Mouse (Mus musculus): ENCODE measurements around the gene Elmod2.
"Not testable (repeated sequence)": the region's sequence is repeated elsewhere in the genome, so short reads cannot be mapped to it uniquely, and the experiment has no call there.

Gene Elmod2

DNA sequence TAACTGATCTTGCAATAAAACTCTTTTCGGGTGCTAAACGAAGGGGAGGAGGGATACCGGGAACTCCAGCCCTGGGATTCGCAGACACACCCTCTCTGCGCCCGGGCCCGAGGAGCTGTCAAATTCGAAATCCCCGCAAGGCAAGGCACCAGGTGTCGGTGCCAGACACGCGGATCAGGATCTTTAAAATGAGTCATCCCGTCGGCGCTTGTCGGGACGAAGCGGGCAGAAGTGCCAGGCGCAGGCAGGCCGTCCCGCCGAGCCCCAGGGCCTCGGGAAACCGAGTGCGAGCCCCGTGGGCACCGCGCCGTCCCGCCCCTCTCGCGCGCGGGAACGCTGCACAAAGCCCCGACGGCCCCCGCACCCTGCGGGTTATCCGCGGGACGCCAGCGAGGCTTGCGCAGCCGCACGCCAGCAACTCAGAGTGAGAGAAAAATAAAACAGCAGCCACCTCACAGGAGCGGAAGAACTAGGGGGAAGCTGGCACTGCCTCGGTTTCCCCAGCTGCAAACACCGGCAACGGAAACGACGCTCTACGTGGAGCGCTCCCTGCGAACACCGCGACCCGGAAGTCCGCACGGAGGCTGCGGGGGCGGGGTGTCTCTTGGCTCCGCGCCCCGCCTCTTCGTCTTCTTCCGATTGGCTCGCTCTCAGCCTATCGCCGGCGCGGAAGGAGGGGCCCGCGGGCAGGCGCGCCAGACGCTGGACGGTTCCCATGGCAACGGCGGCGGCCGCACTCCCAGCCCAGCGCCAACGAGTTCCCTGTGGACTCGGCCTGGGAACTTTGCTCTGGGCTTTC, at the start of gene Elmod2:
Gene Elmod2 (minus strand): TSS at position 588 of the 799 bp plus-strand sequence.
- peak; percentile 96 for DNase-seq

DNA sequence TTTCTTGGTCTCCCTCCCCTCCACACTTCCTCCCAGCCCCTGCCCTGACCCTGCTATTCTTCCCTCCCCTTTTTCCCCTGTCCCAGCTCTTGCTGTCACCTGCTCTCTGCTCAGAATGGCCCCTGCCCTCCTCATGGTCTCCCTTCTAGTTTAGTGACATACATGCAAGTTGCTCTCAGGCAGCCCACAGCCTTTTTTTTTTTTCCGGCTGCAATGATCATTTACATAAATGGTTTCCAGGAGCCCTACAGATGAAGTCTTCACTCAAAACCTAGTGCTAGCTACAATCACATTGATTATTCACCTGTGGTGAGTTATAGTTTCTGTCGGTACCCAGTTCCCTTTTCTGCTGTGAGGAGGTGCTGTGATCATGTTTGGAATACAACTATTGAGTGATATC, 48.7 kb upstream of the Elmod2 start:
- DNase-seq, result no peak

GRCm38 (mm10) chr8:83380141-83380540, 47.9 kb upstream of the Elmod2 start:
- DNase-seq, result no peak

GRCm38 (mm10) chr8:83377231-83377630, 44.9 kb upstream of the Elmod2 start:
- no peak for DNase-seq

DNA sequence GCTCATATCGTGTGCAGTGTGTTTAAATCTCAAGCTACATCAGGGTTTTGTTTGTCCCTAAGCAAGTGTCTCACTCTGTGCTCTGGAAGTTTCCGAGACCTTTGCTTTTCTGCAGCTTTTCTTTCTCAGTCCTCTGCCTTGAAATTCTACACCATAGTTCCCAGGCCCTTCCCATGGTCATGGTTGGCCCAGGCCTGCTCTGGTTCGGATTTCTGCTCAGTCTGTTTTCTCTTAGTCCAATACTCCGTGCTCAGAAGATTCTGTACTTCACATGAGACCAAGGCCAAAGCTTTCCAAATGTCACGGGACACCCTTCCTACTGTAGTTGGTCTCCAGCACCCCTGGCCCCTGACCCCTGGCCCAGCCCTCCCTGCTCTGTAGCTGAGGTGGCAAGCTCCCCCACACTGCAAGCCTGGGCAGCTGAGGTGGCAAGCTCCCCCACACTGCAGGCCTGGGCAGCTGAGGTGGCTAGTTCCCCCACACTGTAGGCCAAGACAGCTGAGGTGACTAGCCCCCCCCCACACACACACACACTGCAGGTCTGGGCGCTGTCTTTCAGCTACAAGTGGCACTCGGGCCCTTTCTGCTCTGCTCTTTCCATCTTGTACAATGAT, 31.0 kb upstream of the Elmod2 start:
- DNase-seq, result no peak

- DNase-seq, result no peak
Measured at GRCm38 (mm10) chr8:83351315-83351714, 19.0 kb upstream of the Elmod2 start.

DNA sequence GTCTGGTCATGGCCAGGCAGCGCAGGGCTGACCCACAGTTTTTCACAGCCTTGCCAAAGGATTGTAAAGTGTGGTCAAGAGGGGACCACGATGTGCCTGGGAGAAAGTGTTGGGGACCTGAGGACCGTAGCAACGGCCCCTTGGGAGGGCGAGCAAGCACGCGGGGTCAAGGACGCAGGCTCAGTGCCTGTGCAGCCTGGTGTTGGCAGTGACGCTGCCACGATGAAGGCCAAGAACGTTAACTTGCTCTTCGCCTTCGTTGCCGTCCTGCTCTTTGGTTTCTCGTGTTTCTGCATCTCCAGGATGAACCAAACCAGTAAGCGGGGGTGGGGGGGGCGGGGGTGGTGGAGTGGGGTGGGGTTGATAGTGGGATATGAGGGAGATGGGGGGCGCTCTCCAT, 16.0 kb upstream of the Elmod2 start, which contains the start of gene Mgat4d:
Gene Mgat4d (plus strand): TSS at position 209 of the 400 bp plus-strand sequence.
- DNase-seq, result no peak

- no peak for DNase-seq
Measured at GRCm38 (mm10) chr8:83342693-83343092, 10.4 kb upstream of the Elmod2 start.

- DNase-seq, result no peak
Measured at GRCm38 (mm10) chr8:83342076-83342475, 9.8 kb upstream of the Elmod2 start.

DNA sequence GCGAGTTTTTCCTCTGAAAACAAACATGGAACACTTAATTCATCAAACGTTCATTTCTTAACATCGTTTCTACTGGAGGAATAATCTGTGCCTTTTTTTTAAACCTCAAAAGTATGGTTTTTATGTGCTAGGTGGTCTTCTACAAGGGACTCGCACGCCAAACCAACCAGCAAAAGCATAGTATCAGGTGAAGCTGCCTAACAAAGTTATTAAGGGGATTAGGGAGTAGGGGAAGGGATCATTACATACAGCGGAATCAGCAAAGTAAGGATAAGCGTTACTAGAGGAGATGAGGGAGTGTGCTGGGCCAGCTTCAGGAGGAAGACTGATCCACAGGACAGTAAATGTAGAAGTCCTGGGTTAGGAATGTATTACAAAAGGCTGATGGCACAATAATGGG, 578 bp upstream of the Elmod2 start:
- DNase-seq, result no peak

DNA sequence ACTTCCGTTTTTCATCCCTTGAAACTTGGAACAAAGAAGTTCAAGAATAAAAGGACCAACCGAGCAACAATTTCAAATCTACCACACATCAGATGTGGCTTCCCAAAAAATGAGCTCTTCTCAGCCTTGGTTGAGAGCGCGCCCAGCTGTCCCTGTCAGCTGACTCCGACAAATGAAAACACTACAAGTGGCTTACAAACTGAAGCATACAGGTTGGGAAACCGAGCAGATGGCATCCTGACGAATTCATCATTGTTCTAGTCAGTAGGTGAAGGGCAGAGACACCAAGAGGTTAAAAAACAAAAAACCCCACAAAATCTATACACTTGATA, 753 bp downstream of the Elmod2 start:
- no peak for DNase-seq

DNA sequence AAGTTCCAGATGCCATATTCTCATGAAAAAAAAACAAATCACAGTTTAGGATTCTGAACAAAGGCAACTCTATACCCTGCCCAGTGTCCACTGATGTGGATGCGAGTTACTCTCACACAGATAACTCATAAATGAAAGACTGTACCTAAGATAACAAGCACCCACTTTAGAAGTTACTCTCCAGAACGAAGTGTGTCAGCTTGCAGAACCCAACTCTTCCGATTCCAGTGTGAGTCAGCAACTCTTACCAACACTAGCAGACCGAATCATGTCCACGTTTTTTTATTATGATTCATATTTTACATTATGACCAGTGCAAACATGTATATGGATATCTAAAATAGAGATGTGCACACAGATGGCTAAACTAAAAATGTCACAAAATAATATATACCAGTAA, 4.4 kb downstream of the Elmod2 start:
- no peak for DNase-seq

- DNase-seq, result no peak
Measured at GRCm38 (mm10) chr8:83323056-83323455, 9.2 kb downstream of the Elmod2 start.

- DNase-seq, result no peak
Measured at GRCm38 (mm10) chr8:83322374-83322773, 9.9 kb downstream of the Elmod2 start.

GRCm38 (mm10) chr8:83320543-83320942, 11.7 kb downstream of the Elmod2 start:
- no peak for DNase-seq

DNA sequence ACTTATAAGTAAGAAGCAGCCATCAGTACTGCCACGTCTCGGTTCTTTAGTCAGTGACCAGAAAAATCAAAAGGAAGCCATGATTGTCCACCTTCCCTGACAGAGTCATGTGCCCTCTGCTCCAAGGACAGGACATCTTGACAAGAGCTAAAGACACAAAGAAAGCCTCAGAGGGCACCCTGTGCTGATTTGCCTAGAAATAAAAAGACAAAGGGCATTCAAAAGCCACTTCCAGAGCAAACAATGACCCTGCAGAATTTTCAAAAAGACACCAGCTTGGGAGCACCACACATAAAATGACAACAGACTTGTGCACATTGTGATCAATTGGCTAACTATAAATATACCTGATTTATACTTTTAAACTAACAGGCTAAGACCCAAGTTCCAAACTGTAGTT, 16.6 kb downstream of the Elmod2 start:
- no peak for DNase-seq

DNA sequence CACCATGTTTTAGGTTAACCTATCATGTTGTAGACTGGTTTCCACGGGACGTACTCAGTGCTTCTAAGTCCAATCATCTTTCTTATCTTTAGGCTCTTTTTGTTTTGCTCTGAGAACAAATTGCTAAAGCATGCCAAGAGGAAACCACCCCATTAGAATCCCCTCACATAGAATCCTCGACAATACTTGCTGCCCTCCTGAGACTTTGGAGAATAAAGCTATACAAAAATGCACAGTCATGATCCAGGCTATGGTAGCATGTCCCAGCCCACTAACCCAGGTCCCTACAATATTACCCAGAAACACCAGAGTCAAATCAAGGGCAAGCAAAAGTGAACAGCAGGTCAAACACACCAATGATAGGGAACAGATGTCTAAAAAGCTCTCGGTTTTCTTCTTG, 17.2 kb downstream of the Elmod2 start:
- not testable (repeated sequence) for DNase-seq

DNA sequence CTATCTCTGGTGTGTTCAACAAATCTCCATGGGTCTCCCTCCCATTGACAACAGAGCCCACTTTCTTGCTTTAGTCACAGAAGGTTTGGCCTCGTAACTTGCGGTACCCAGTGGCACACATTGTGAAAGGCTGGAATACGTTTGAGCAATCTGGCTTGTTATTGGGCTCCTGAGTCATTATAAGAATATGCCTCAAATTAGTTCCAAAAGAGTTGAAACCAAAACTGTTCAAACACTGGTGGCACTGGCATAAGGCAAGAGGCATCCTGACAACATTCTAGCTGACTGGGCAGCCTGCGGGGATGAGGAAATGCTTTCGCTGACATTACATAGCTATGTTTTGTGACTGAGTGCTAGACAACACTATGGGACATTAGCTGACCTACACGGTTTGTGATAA, 22.4 kb downstream of the Elmod2 start:
- DNase-seq, result no peak

GRCm38 (mm10) chr8:83304946-83305345, 27.3 kb downstream of the Elmod2 start:
- no peak for DNase-seq

- DNase-seq, result no peak
Measured at GRCm38 (mm10) chr8:83300135-83300534, 32.2 kb downstream of the Elmod2 start.

- no peak for DNase-seq
Measured at GRCm38 (mm10) chr8:83297375-83297774, 34.9 kb downstream of the Elmod2 start.

- DNase-seq, result peak; percentile 13
Measured at GRCm38 (mm10) chr8:83290176-83290575, 42.1 kb downstream of the Elmod2 start, which contains the start of gene Ucp1. Gene Ucp1 (plus strand): TSS chr8:83290352.

GRCm38 (mm10) chr8:83285391-83285790, 46.9 kb downstream of the Elmod2 start:
- DNase-seq, result no peak

GRCm38 (mm10) chr8:83278431-83278830, 53.9 kb downstream of the Elmod2 start:
- DNase-seq, result no peak

DNA sequence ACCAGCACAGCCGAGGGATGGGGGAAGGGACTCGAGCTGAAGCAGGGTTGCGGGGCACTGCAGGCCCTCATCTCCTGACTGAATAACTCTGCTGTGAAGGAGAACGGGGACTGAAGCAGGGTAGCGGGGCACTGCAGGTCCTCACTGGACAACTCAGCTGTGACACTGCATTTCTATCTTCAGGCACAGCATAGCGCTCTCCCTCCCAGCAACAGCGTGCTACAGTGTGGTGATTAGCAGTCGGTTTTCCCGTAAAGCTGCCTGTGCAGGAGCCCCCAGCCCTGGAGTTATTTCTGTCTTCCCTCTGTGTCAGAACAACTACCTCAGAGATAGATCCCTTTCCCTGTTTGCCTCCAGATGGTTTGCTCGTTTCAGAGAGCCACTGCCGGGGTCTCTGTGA, 57.8 kb downstream of the Elmod2 start:
- no peak for DNase-seq
